15 mouse cellular contexts compared by ENCODE assay signal in the genomic region with DNA sequence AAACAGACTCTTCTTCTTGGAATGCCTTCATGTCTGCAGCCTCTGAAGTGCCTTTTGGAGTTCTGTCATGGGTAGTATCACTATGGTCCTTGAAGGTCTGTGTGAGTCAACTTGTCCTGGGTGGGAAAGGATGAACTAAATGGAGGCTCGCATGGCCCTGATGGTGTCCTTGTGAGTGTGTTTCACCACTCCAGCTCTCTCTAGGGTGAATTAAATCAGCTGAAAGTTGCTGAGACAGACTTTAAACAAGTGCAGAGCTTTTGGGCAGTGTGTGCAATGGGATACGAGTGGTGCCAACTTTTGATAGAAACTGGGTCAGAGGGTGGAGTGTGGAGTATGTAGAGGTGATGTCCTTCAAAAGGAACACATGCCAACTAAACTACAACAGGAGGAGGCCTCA. TPM values are rescaled to one million over a fixed set of nuclear protein-coding genes. Genes with fewer than 3 reads are reported as not detected.
DNase-seq lines count a peak whose midpoint lies in the region.
"Had no signal": no experiment of that assay in that cellular context is flagged by ENCODE, and none has a peak within 500 bp of the region (broad histone marks: within the 10 kb centered on the region; RNA-seq: fewer than 3 reads in every experiment).

No protein-coding gene starts in this region.

- peak; percentile 16 to 79 for DNase-seq in adrenal gland, adult (ENCODE audit: inconsistent age in 2 of 2, low spot score in 1 of 2)
- DNase-seq in adrenal gland, adult 8-10 months, result peak; percentile 61
- peak; percentile 6 for DNase-seq in adrenal gland, postnatal 25 days
- DNase-seq in urinary bladder, postnatal 25 days (ENCODE audit: low spot score), result no peak
- no peak for DNase-seq in ovary, postnatal 36 days (ENCODE audit: low spot score)
- no peak for DNase-seq in spleen, postnatal 36 days (ENCODE audit: low spot score in 2 of 2)
- DNase-seq: B cell, adult 2 months; cerebellum, adult 18-20 months; cerebellum, adult 9-10 months; cerebellum, postnatal 14 days; gastrocnemius, postnatal 25 days; heart, adult 18-20 months; heart, postnatal 36 days; kidney, adult 18-20 months had no signal

RNA-seq across cellular contexts. Expression of a gene that starts 13.5 kb away (rescaled TPM):
- total RNA-seq in adrenal gland, adult 8-10 months (2022), result 1 to 10 TPM in 2 of 4 experiments, under 1 TPM in 2; 0.54 to 3.2 (median 1.1) TPM
- 3.3 and 4.4 TPM in 2 replicates for total RNA-seq in adrenal gland, postnatal 25 days (2021)

RNA-seq across cellular contexts. Expression of a gene that starts 14.9 kb away (rescaled TPM):
- total RNA-seq in adrenal gland, adult 8-10 months (2022), result 1 to 10 TPM in 3 of 4 experiments, under 1 TPM in 1; 0.86 to 1.7 (median 1.4) TPM
- 1.0 and 1.1 TPM in 2 replicates for total RNA-seq in adrenal gland, postnatal 25 days (2021)
- total RNA-seq: G1E had no signal

Comparison
In these comparisons a context has a peak if more than half of its experiments do, and no peak if none do; other contexts are left out.
1. DNase-seq: peak in adrenal gland, adult (2 of 2), adrenal gland, adult 8-10 months (single experiment) and adrenal gland, postnatal 25 days (single experiment); none in urinary bladder, postnatal 25 days (single experiment), ovary, postnatal 36 days (single experiment) and spleen, postnatal 36 days (0 of 2).